Mouse (Mus musculus) adrenal gland, postnatal 36 days (tissue): ENCODE measurements around the gene Napsa. TPM values are rescaled to one million over a fixed set of nuclear protein-coding genes. Genes with fewer than 3 reads are reported as not detected.

ENCODE experiments used
- DNase-seq, 2 experiments: peaks; one replicate each; pipeline ENCODE4 v3.0.0; 2021; ENCODE audit warnings: mixed read lengths in 1 of 2
- total RNA-seq, 2 experiments: library from RNA; stranded (reverse); gene quantifications; 2 replicates each; pipeline ENCODE4 v1.2.3; 2021

Gene Napsa
- total RNA-seq, 2 experiments from 2014 or later = 0.40 to 0.89 TPM

DNA sequence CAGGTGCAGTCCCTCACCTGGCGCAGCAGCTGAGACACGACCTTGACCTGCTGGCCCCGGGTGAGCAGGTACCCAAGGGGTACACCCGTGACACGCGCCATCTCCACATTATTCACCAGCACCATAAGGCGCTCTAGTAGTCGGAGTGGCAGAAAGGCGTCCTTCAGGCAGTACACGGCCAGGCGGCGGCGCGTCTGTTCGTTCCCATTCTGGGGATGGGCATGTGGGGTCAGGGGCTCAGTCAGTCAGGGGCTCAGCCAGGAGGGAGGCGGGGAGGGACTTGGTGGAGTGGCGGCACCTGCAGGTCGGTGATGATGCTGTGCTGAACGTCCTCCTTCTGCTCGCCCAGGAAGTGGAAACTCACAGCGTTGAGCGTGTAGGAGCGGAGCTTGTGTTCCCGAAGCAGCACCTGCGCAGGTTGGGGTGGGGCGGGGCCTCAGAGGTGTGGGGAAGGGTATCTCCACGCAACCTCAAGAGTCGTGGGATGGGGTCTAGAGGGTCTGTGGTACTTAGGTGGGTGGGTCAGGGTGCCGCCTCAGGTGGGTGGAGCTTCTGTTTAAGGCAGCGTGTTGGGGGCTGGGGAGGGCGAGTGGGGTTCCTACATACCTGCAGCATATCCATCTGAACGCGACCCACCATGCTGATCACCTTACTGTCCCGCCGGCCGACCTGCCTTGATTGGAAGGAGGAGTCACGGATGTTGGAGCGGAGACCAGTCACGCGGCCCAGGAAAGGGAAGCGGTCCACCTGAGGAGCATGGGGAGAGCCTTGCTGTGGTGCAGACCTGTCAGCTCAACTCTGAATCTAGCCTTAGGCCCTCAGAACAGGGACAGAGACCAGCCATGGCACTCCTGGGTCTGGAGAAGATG is 33.2 kb upstream of the Napsa start:
- DNase-seq = no peak

DNA sequence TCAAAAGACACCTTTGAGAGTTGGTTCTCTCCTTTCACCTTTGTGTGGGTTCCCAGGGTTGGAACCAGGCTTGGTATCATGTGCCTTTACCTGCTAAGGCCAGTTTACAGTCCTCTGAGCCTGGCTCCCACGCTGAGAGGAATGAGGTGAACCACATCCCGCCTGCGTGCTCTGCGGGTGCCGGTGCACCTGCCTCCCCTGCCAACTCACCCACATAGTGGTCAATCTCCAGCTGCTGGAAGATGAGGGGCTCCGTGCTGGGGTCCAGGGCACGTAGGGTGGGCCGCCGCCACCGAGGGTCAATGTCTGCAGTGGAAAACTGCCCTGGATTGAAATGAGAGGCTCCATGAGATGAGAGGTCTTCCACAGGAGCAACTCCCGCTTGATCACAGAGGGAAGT is 29.6 kb upstream of the Napsa start:
- no peak for DNase-seq

DNA sequence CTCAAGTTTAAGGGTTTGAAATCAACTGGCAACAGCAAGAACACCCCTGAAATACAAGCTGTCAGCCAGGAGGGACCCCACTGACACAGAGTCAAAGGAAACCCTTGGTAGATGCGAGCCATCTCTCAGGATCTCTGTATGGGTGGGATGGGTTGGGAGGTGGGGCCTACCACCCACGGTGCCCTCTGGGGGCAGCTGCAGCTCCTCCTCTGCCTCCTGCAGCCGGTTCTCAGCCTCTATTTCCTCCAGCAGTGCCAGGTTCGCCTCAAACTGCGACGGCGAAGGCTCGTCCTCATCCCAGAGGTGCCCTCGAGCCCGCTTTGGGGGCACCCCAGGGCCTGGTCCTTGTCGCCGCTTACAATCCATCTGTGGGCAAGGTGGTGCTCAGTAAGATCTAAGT is 29.1 kb upstream of the Napsa start:
- no peak for DNase-seq

DNA sequence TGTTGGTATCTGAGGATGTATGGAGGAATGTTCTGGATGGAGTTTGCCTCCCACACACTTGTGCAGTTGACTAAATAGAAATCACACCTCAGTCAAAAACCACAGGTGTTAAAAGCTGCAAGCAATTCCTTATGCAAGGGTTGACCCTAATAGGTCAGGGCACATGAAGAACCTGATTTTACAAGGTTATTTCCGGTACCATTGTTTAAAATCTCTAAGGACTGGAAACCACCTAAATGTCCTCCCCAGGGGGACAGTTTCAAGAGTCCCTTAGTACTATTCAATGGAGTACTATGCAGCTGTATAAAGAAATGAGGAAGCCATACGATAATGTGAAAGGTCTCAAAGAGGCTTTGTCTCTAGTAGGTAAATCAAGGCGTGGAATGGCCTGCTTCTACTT is 25.9 kb upstream of the Napsa start:
- no peak for DNase-seq

DNA sequence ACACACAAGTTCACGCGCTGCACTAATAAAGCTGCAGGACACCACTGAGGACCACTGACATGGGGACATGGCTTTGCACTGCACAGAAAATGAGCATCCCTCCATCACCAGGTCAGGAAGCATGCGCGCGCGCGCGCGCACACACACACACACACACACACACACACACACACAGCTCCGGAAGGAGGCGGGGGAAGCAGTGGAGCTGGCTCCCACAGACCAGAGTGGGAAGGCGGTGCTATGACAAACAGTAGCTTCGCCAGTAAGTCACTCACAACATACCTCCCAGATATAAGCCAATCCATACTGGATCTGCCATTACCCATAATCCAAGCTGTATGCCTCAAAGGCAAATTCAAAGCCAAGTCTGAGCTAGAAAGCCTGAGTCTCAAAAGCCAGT is 25.1 kb upstream of the Napsa start:
- no peak for DNase-seq

DNA sequence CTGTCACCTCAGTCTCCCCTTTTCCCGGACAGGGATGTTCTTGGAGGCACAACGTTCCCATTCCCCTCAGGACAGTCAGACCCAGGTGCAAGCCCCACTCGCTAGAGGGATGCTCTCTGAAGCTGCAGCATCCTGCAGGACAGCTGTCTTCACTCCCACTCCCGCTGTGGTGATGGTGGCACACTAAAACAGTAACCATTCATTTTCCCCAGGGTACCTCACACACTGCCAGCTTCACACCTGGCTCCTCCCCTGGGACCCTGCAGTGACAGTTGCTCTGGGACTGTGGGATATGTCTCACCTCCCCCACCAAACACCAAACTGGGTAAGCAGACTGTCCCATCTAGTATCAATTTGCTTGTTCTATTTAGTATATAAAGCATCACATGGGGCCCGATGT is 24.5 kb upstream of the Napsa start:
- DNase-seq = no peak

DNA sequence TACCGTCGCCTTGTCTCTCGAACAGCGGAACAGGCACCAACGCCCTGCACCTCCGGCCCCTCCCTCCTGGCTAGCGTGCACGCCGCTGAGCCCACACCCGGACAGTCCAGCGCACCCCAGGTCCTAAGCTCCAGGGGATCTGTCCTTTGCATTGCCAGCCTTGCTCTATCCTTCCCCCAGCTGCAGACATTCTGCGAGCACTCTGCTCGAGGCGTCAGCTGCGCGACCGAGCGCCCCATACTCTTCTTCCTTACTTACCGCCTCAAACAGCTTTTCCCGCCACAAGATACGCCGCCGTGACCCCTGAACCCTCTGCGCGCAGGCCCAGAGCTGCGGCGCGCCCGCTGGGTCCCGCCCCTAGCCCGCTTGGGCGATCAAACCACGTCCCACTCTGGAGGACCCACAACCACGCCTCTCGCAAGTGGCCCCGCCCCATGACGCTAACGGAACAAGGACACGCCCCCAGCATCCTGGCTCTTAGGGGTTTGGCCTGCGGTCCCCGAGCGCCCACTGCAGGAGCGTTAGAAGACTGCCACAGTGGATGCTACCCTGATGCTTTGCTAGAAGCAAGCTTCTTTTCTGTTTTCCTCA is 23.6 kb upstream of the Napsa start, which contains the start of gene Pold1:
Gene Pold1 (minus strand): TSS at position 353 of the 591 bp plus-strand sequence.
- peak; percentile 100 for DNase-seq

DNA sequence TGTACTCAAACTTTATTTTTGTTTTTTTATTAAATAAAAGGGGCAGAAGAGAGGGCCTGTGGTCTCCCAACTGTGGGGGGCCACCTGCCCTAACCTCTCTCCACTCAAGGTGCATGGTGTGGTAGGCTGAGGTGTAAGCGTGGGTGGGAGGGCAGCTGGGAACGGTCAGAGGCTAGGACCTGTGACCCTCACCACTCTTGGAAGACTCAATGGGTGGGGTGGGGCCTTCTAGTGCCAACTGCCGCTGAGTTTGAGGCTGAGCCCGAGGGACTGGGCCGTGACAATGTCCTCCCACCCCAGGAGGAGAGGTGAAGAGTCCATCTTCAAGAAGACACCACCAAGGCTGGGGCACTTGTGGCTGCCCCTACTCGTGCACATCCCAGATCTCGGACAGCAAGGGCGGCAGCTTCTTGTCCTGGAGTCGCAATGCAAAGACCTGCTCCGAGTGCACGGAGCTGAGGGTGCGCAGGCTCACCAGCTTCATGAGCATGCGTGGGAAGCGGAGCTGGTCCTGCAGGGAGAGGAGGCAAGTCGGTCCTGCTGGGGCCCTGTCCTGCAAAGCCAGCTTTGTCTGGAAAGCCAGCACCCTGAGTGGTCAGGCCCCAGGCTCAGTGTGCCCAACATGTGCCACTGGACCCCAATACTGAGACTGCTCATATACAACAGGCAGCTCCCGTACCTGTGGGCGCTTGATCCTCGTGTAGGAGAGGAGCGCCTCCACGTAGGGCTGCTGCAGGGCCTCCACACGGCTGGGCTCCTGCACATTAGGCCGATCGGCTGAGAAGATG is 22.4 kb upstream of the Napsa start:
- DNase-seq = no peak

DNA sequence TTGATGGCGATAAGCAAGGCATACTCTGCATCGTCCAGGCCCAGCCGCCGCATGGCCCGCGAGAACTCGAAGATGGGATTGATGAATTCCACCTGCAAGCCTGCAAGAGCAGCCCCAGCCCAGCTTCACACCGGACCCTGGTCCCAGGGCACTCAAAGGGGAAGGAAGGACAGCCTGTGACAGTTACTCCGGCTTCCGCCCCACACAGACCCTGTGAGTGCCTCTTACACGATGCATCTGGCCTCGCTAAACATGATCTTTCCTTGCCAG is 21.8 kb upstream of the Napsa start:
- DNase-seq = no peak

DNA sequence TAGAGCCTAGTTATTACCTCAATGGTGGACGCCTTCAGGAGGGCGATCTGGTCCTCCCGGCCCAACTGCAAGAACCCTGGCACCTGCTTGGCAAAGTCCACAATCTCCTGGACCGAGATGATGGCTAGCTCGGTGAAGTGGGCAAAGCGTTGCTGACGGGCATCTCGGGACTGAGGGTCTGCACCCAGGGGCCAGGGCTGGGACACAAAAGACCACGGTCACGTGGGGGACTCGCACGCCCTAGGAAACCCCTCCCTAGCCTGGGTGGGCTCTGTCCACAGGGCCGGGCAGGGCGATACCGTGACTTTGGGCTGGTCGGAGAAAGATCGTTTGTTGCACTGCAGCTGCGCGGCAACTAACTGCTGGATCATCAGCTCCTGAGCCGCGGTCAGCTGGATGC is 20.9 kb upstream of the Napsa start:
- no peak for DNase-seq

DNA sequence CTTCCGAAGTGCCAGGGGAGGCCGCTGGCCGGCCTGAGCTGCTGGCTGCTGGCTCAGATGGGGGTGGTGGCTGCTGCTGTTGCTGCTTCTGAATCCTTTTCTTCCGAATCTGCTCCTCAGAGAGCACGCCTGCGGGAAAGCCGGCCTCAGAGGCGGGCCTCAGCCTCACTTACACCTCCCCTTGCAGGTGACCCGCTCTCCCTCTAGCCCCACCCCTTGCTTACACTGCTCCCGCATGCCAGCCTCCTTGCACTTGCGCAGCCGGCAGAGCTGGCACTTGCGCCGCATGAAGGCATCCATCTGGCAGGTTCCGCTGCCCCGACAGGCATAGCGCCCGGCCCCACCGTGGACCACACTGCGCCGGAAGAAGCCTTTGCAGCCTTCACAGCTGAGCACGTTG is 20.4 kb upstream of the Napsa start:
- no peak for DNase-seq

DNA sequence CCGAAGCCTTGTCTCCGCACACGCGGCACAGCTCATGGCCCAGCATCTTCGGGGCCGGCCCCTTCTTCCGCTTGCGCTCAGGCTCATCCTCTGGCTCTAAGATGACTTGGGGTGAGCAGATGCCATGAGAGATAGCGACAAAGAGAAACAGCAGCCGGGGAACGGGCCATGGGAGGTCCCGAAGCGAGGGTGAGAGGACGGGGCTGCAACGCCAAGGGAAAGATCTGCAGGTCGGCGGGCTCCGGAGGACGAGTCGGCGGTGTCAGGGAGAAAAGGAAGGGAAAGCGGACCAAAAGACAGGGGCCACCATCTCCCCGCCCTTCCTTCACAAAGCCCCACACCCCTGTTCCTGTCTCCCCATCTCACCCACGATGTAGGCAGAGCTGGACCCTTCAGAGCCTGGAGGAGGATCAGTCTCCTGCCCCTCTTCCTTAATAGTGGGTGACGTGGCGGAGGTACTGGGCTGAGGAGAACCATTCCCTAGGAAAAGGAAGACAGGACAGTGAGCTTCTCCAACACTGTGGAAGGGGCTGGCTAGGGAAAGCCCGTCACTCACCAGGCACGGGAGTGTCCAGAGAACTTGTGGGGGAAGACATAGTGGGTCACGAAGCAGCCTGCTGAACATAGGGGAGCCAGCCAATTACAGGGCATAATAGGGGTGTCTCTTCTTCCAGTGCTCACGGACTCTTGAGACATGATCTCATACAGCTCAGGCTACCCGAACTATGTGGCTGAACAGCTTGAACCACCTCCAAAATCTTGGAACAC is 19.9 kb upstream of the Napsa start:
- DNase-seq = no peak

DNA sequence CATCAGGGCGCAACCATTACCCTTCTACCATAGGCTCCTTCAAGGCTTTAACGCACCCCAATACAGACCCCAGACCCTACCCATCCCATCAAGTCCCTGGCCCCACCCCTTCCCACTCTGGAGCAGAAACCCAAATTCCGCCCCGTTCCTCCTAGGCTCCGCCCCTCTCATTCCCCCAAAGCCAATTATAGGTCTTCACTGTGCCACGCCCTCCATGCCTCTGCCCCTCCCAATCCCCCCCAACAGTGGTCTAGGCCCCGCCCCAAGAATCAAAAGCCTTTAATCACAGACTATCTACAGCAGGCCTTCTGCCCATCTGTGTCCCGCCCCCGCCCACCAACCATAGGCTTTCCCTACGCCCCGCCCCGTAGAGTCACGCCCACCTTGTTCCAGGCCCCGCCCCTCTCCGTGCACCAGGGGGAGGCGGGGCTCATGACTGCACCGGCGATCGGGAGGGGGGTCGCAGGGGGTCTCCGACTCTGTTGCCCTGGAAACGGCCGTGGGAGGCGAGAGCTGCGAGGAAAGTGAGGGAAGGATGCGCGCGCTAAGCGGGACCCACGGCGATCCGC is 18.9 kb upstream of the Napsa start:
- DNase-seq = peak; percentile 84 to 92

DNA sequence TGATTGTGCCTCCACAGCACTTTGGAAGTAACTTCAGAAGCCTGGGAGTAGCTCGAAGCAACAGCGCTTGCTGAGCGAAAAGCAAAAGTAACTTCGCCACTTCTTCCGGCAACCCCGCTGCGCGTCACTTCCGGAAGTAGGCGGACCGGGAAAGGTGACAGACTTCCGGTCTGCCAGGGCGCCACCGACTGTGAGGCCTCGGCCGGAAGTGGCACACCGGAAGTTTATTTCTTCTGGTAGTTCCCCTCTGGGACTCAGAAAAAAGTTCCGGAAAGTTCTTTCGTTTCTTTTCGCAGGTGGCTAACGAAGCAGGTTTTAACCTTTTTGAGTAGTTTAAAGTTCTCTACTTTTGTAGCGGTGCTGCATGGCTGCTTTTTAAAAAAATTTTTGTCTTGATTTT is 18.4 kb upstream of the Napsa start, which contains the start of gene Nr1h2:
Gene Nr1h2 (minus strand): TSS at position 126 of the 400 bp plus-strand sequence.
- peak; percentile 97 for DNase-seq

DNA sequence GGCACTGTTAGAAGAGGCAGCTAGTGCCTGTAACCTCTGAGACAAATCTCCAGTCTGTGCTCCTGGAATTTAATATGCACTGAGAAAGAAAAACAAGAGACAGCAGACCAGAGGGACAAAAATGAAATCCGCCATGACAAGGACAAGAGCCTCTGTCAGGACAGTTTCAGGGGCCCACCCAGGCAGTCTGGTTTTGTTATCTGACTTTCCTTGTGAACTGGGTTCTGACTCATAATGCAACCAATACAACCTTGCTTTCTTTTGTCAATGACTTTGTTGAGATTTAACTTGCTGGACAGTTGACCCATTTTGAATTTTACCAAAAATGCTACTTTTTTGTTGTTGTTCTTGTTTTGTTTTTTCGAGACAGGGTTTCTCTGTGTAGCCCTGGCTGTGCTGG is 14.6 kb upstream of the Napsa start:
- no peak for DNase-seq

DNA sequence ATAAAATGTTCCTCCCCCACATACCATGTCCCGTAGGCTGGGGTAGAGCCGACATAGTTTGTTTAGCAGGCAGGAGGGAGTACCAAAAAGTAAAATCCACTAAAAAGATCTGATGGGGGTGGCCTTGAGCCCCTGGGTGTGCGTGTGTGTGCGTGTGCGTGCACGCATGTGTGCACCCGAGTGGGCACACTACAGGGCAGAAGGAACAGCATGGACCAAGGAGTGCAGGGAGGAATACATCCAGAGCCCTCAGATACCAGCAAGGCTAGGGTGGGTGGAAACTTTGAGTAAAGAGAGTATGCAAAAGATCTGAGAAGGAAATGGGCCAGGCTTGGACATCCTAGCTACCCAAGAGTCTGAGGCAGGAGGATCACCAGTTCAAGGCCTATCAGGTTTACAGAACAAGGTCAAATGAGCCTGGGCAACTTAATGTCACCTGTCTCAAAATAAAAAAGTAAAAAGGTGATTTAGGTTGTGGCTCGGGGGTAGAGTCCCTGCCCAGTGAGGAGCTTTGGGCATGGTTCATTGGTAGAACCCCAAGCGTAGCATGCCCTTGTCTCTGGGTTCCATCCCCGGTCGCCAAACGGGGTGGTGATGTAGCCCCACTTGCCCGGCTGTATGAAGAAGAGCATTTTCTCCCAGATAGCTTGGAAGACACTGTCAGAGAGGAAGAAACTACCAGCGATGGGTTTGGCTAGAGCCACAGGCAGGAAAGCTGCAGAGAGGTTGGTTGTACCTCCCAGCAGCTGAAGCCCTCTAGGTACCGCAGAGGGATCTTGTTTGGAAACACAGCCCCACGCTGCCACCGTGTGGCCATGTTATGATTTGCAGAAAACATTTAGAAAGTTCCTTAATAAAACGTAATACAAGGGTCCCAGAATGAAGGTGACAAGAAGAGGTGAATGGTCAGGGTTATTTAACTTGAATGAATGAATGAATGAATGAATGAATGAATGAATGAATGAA is 11.5 kb upstream of the Napsa start:
- peak; percentile 77 to 82 for DNase-seq

DNA sequence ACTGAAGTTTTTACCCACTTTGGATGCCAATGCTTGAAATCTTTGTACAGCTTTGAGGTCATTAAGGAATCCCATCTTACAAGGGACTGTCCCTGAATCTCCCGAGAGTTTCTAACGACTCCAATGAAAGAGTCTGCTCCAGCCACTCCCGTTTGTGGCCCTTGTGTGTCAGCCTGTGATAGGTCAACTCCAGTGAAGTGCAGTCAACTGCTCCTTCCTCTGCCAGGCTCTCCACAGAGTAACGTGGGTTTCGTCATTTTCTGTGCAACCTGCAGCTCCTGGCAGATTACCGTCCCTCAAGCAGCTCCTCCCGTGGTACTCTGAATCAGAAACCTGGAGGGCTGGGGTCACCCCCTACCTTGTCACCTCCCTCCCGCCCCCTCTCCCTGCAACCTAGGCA is 8.9 kb upstream of the Napsa start:
- no peak for DNase-seq

DNA sequence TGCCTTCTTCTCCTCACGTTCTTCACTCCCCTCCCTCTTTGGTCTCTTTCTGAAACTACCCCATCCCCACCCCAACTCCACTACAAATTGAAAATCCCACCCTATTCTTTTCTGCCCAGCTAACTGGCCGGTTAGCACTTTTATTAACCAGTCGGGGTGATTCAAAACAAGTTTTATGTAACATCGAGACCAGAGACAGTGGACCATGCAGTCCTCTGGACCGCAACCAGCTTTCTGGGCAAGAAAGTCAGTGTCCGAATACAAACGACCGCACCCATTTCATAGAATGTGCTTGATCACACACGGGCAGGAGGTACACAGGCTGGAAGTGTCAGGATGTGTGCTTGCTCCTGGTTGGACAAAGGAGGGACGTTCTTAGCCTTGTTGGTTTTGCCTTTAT is 7.7 kb upstream of the Napsa start:
- DNase-seq = no peak

DNA sequence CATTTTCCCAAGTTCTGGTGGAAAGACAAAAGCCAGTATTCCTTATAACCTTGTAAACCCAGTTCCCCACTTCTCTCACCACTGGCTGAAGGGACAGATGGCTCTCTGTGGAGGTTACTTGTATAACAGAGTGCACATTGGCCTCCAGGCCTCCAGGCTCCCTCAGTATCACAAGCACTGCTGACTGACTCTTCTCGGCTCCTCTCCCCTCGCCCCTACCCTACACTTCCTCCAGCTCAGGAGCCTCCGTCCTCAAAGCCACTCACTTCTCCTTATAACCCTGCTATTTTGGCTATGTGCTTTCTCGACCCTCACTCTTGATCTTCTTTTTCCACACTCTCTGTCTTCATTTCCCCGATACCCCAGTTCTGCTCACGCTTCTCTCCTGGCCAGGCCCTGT is 6.8 kb upstream of the Napsa start:
- DNase-seq = no peak

DNA sequence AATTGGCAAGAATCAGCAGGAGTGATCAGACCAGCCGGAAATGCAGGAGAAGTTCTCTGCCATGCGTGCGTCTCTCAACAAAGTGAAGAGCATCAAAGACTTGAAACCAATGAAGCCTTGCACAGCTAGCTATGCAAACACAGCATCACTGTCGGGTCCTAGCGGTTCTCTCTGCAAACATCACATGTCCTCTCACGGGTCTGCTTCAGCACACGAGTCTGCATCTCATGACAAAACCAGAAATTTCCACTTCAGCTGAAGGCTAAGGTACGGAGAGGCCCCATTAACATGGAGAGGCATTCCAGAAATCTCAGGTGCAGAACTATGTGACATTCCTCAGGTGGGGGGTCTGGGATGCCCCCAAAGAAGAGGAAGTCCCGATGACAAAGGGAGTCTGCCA is 3.4 kb upstream of the Napsa start:
- DNase-seq = no peak

DNA sequence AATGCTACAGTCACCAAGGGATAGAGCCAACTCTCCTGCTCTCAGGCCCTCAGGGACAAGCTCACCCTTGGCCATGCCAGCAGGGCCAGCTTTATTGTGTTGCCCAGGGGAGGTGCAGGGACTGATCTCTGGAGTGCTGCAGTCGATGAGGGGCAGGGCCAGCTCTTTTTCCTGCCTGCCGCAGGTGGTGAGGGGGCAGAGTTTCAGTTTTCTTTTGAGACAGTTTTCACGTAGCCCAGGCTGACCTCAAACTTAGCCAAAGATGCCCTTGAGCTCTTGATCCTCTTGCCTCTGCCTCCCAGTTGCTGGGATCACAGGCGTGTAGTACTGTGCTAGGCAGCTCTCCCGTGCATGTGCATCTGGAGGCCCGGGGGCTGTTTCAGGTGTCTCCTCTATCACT is 1.2 kb upstream of the Napsa start:
- DNase-seq = no peak
